Mouse (Mus musculus) adrenal gland, postnatal 4 days (tissue): ENCODE measurements around the gene Ppp1cc. TPM values are rescaled to one million over a fixed set of nuclear protein-coding genes. Genes with fewer than 3 reads are reported as not detected.
"Not testable (repeated sequence)": the region's sequence is repeated elsewhere in the genome, so short reads cannot be mapped to it uniquely, and the experiment has no call there.

Experiments used
- DNase-seq, 2 experiments: peaks; one replicate each; pipeline ENCODE4 v3.0.0; 2021 to 2022; ENCODE audit warnings: low spot score in 2 of 2, mixed read lengths in 2 of 2
- total RNA-seq, 2 experiments: library from RNA; stranded (reverse); gene quantifications; 2 replicates each; pipeline ENCODE4 v1.2.3; 2021

The Ppp1cc gene
- total RNA-seq, 2 experiments from 2014 or later = 211 to 221 TPM

- DNase-seq = no peak
Measured at GRCm38 (mm10) chr5:122135290-122135882, 22.7 kb upstream of the Ppp1cc start.

GRCm38 (mm10) chr5:122136508-122137408, 21.3 kb upstream of the Ppp1cc start:
- no peak for DNase-seq

GRCm38 (mm10) chr5:122138856-122139255, 19.2 kb upstream of the Ppp1cc start:
- no peak for DNase-seq

DNA sequence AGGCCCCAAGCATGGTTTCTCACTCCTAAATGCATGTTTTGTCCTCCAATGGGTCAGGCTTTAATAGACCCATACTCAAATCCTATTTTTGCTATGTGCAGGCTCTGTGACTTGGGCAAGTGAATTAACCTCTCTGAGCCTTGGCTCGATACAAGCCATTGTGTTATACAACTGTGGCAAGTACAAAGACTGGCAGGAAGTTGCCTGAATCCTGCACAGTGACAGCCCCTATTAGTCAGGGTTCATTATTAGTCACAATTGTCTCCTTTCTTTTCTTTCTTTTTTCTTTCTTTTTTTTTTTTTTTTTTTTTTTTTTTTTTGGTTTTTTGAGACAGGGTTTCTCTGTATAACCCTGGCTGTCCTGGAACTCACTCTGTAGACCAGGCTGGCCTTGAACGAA, 18.3 kb upstream of the Ppp1cc start:
- DNase-seq = not testable (repeated sequence)

GRCm38 (mm10) chr5:122140723-122141122, 17.4 kb upstream of the Ppp1cc start, which contains the start of gene Ccdc63:
Gene Ccdc63 (minus strand): TSS chr5:122140823.
- DNase-seq = no peak

DNA sequence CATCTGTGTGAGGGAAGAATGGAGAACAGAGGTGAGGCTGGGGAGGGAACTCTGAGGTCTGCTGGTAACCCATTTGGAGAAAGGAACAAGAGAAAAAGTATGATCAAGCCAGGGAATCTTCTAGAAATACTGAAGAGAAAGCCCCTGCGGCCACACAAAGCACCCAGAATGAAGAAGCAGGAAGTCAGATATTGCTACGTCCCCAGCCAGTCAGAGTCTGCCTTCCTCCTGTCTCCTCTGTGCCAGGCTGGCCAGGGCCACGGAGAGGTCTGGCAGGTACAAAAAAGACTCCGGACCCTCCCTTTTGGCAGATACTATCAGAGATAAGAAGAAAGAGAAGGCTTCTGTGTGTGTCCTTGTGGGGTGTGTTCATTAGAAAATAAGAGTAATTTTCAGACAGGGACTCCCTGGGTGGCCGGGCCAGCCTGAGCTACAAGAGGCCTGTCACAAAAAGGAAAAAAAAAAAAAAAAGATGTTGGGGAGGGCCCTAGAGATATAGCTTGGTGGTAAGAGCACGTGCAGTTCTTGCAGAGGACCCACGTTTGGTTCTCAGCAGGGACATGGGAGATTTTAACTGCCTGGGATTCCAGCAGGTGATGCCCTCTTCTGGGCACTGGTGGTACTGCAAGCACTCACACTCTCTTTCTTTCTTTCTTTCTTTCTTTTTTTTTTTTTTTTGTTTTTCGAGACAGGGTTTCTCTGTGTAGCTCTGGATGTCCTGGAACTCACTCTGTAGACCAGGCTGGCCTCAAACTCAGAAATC, 15.7 kb upstream of the Ppp1cc start:
- DNase-seq = no peak

DNA sequence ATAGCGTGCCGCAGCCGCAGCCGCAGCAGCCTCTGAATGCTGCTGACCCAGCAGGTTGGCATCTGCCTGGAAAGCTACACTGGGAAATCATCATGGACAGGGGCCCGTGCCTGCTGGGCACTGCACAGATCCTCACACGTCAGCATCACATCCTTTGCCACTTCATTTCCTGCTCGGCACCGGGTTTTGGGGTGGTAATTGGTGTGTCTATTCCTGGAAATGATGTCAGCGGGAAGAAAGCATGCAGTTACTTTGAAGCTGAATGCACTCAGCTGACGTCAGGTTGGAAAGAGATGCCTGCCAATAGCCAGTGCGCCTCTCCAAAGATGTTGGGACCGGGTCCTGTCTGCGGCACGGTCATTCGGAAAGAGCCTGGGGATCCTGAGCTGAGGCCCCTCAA, 14.5 kb upstream of the Ppp1cc start:
- DNase-seq = no peak

- DNase-seq = no peak
Measured at GRCm38 (mm10) chr5:122144825-122145224, 13.3 kb upstream of the Ppp1cc start.

DNA sequence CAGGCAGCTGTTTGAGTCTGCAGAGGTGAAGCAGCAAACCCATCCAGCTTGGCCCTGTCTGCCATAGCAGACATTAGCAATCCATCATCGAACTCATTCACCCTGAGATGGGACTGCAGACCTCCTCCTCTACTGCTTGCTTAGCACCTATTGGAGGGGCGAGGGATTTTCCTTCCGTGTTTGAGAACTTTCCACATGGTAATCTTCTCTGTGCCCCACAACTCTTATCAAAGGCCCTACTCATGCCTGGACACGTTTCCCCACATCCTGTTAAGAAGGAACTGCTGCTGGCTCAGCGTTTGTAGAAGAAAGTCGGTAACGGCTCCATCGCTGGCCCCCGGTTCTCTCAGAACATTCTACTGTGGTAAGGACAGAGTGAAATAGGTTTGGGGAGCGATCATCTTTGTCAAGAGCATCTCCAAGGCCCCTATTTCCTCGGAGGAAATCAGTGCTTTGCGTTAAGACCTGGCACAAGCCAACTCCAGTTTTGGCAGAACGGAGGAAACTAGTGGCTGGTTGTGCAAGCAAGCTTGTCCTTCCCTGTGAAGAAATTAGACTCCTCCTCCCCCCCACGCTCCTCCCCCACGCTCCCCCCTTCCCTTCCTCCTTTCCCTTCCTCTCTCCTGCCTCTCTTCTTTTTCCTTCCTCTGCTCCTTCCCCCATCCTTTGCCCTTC, 12.6 kb upstream of the Ppp1cc start:
- no peak for DNase-seq

GRCm38 (mm10) chr5:122146056-122146580, 12.0 kb upstream of the Ppp1cc start:
- no peak for DNase-seq

DNA sequence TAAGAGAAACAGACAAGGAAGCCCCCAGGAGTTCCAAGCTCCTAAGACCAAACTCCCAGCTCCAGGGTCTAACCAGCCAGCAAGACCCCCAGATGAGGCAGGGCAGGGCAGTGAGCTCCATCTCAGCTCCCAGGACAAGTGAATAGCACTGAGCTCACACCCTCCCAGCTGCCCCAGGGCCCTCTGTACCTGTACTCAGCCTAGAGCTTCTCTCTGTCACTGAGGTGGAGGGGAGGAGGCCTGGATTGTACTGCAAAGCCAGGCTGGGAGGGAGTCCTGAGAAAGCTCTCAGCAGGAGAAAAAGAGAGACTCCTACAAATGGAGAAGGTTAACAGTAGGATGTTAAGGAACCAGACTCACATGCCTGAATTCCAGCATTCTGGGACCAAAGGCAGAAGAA, 11.5 kb upstream of the Ppp1cc start:
- no peak for DNase-seq

GRCm38 (mm10) chr5:122148107-122148506, 10.0 kb upstream of the Ppp1cc start:
- no peak for DNase-seq

- no peak for DNase-seq
Measured at GRCm38 (mm10) chr5:122149259-122149658, 8.8 kb upstream of the Ppp1cc start.

- DNase-seq = not testable (repeated sequence)
Measured at GRCm38 (mm10) chr5:122152508-122152907, 5.6 kb upstream of the Ppp1cc start.

- DNase-seq = no peak
Measured at GRCm38 (mm10) chr5:122154006-122154405, 4.1 kb upstream of the Ppp1cc start.

DNA sequence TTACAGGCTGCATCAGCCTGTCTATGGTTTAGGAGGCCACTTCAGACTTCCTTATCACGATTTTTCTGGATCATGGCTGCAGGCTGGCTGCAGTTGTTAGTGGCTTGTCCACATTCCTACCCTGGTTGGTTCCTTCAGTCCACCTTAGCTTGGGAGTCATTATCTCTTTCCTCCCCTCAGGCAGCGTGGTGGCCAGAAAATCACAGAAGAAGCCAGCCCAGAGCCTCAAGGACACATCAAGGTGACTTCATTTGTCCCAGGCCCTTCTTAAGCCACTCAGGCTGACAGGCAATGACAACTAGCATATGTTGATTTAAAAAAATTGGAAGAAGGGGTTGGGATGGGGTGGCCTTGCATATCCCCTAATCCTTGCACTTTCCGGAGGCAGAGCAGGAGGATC, 3.3 kb upstream of the Ppp1cc start:
- no peak for DNase-seq

DNA sequence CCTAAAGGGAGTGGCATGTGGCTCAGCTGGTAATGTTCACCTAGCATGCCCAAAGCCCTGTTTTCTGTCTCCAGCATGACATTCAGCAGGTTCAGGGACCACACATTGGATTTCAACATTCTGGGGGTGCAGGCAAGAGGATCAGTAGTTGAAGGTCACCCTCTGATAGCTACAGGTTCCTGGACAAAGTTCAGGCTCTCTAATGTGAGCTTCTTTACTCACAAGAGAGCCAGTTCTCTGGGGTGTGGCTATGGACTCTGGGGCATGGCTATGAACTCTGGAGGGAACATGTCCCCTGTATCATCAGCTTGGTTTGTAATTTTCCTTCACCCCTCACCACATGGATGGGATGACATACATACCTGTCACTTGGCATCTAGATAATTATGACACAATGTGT, 2.5 kb upstream of the Ppp1cc start:
- DNase-seq = no peak

- no peak for DNase-seq
Measured at GRCm38 (mm10) chr5:122156486-122156885, 1.6 kb upstream of the Ppp1cc start.

- no peak for DNase-seq
Measured at GRCm38 (mm10) chr5:122158557-122159515, 758 bp downstream of the Ppp1cc start.

DNA sequence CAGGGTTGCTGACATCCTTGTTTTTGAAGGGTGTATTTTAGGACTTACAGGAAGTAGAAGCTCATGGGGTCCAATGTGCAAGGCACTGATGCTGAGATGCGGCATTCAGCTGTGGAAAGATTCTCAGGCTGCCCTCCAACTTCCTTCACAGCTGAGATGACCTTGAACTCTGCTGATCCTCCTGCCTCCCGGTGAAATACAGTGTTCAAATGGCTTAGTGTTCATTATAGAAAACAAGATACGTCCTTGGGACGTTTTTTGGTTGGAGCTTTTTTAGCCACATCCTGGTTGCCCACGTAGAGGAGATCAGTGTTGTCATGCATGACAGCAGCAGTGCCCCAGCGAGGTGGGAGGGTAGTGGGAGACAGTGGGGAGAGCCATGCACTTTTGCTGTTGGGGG, 5.1 kb downstream of the Ppp1cc start:
- DNase-seq = no peak
